Mouse (Mus musculus) kidney, adult 2 months (tissue): ENCODE results near the gene Paqr5. TPM values are rescaled to one million over a fixed set of nuclear protein-coding genes. Genes with fewer than 3 reads are reported as not detected.

ENCODE experiments used
- DNase-seq: peaks from one replicate; pipeline ENCODE4 v3.0.0; 2021
- H3K27ac ChIP-seq: fragments of 200-500 bp; 2 replicates; pipeline ENCODE4 v1.5.1; 2012; ENCODE audit warnings: low read depth, low read length, control low read depth, inconsistent platforms; ENCODE audit not compliant: insufficient read depth
- H3K27me3 ChIP-seq: fragments of 200-500 bp; replicated peaks from 2 replicates; pipeline ENCODE4 v1.6.1; 2012; ENCODE audit warnings: mild to moderate bottlenecking, moderate library complexity, low read length, inconsistent platforms; ENCODE audit not compliant: control insufficient read depth, insufficient read depth
- H3K36me3 ChIP-seq: fragments of 200-500 bp; 2 replicates; pipeline ENCODE4 v1.6.1; 2012; ENCODE audit warnings: mild to moderate bottlenecking, moderate library complexity, low read length, inconsistent platforms; ENCODE audit not compliant: control insufficient read depth, insufficient read depth
- H3K4me1 ChIP-seq: fragments of 200-500 bp; 2 replicates; pipeline ENCODE4 v1.6.1; 2011; ENCODE audit warnings: low read length; ENCODE audit not compliant: control insufficient read depth, insufficient read depth
- H3K4me3 ChIP-seq: fragments of 200-500 bp; 2 replicates; pipeline ENCODE4 v1.5.1; 2011; ENCODE audit warnings: mild to moderate bottlenecking, low read depth, low read length, control low read depth; ENCODE audit not compliant: insufficient read depth
- CTCF ChIP-seq: fragments of 200-500 bp; conservative IDR thresholded peaks from 2 replicates; pipeline ENCODE4 v1.5.1; 2011; ENCODE audit warnings: low read depth, mild to moderate bottlenecking, control low read depth, low read length, moderate library complexity, mixed read lengths; ENCODE audit not compliant: insufficient read depth, insufficient read length
- POLR2A ChIP-seq: fragments of 200-500 bp; IDR thresholded peaks from one replicate; pipeline ENCODE4 v1.6.1; 2011; ENCODE audit warnings: low read depth, low read length, control low read depth
- whole genome bisulfite sequencing: fragments of 180-500 bp; shearing (Covaris S2); methylation state at CpG from one replicate; pipeline ENCODE4 v1.1.7; 2018; 5-methylcytosine and 5-hydroxymethylcytosine counted together
- polyA plus RNA-seq: library from polyadenylated mRNA; depleted of rRNA; stranded (reverse); fragments of >200 nt; gene quantifications from 2 replicates; pipeline ENCODE4 v1.2.3, GENCODE M21; 2012

Paqr5 gene
- polyA plus RNA-seq, 1 experiment = 315 TPM

DNA sequence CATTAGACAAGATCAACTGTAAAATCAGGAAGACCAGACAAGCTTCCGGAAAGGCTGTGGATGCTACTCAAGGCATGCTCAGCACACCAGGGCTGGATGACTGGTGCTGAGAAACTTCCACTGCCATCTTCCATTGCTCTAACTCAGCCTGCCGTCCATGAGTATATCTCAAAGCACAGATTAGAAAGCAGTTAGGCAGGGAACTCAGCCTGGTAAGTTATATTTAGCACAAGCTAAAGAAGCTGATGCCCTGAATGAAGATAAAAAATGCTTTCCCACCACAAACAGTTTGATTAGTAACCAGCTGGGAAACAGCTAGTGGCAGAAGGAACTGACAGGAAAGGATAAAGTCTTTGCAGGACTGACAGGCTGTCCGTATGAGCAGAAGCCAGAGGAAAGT, 85.6 kb downstream of the Paqr5 start:
- no peak for TF ChIP-seq CTCF
- TF ChIP-seq POLR2A = no peak
- no peaks in the 10 kb centered on the region for H3K27me3 ChIP-seq
- no peak overlapping the region for H3K4me3 ChIP-seq
- no peaks in the 10 kb centered on the region for H3K4me1 ChIP-seq
- H3K36me3 ChIP-seq = no peaks in the 10 kb centered on the region
- WGBS = 75% methylated on average over 3 of the region's 3 CpGs
- DNase-seq = no peak
- no peak overlapping the region for H3K27ac ChIP-seq

DNA sequence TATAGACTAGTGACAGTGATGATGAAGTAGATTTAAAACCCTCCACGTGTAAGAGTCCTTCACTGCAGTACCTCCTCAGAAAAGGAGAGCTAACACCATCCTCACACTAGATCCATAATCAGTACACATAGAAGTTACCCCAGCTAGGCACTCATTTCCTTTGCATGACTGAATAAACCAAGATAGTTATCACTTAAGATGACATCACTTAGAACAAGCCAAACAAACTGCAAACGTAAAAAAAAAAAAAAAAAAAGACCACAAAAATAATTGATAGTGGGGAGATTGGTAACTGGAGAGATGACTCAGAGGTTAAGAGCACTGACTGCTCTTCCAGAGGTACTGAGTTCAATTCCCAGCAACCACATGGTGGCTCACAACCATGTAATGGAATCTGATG, 93.3 kb downstream of the Paqr5 start:
- no peaks in the 10 kb centered on the region for H3K27me3 ChIP-seq
- DNase-seq = no peak
- H3K4me1 ChIP-seq = no peaks in the 10 kb centered on the region
- H3K27ac ChIP-seq = no peak overlapping the region
- no peaks in the 10 kb centered on the region for H3K36me3 ChIP-seq
- H3K4me3 ChIP-seq = no peak overlapping the region
- TF ChIP-seq CTCF = no peak
- no peak for TF ChIP-seq POLR2A
- WGBS = 76% methylated on average over 2 of the region's 2 CpGs

DNA sequence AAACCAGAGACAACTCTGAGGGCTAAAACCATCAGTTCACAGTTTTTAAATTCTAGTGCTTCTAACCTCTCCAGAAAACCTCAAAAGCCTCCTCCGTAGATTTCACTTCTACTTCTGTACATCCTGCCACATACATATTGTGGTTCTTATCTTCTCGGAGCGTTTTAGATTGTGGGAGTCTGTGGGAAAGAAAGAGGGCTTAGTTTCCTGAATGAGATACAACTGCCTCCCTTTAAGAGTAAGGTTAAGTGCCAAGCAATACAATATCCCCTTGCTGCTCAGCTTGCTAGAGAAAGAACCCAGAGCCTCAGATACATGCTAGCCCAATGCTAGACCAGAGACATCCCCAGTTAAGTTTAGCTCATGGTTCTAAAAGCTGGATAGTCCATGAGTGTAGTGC, 94.6 kb downstream of the Paqr5 start:
- Histone ChIP-seq H3K27ac (no peak overlapping the region), H3K27me3 (no peaks in the 10 kb centered on the region), H3K4me1 (no peaks in the 10 kb centered on the region), H3K4me3 (no peak overlapping the region), H3K36me3 (no peaks in the 10 kb centered on the region)
- TF ChIP-seq POLR2A = no peak
- TF ChIP-seq CTCF = no peak
- WGBS = 96% methylated on average over 3 of the region's 3 CpGs
- DNase-seq = no peak

DNA sequence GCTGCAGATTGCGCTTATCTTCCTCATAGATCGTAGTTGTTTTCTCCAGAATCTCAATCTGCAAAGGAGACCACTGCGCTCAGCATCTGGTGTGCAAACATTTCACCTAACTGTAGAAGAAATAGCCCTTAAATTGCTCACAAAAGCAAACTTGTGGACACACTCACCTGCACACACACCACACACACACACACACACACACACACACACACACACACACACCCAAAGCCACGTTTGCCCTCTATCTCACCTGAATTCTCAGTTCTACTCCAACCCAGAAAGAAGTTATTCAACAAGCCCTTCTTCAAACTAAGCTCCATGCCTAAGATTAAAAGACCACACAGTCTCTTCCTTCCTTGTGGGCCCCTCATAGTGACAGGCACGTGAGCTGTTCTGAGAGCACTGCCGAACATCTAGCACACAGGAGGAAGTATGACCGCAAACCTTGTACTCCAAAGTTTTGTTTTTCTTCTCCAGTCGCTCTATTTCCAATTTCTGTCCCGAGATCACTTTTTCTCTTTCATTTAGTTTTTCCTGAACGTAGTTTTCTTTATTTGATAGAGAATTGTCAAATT, 101.5 kb downstream of the Paqr5 start:
- H3K4me3 ChIP-seq = no peak overlapping the region
- H3K27me3 ChIP-seq = no peaks in the 10 kb centered on the region
- TF ChIP-seq CTCF (no peak), POLR2A (no peak)
- WGBS = 92% methylated on average over 10 of the region's 10 CpGs
- H3K36me3 ChIP-seq = no peaks in the 10 kb centered on the region
- no peak overlapping the region for H3K27ac ChIP-seq
- H3K4me1 ChIP-seq = no peaks in the 10 kb centered on the region
- DNase-seq = no peak

DNA sequence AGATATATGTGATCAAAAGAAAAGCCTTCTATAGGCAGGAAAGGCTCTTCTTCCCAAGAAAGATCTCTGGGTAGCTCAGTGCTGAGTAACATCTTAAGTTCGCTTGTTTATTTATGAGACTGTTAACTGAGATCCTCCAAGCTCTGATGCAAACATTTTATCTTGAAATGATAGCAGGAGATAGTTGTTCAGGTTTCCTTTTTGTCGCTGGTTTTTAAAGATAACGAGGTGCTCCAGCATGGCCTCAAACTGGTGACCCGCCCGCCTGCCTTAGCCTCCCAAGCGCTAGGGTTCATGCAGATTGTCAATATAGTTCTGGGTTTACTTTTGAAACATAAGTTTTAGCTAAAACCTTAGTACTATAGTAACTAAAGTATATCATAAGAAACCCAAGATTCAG, 106.3 kb downstream of the Paqr5 start:
- no peaks in the 10 kb centered on the region for H3K4me1 ChIP-seq
- WGBS = 93% methylated on average over 6 of the region's 6 CpGs
- H3K36me3 ChIP-seq = no peaks in the 10 kb centered on the region
- no peak overlapping the region for H3K27ac ChIP-seq
- H3K4me3 ChIP-seq = no peak overlapping the region
- DNase-seq = no peak
- no peak for TF ChIP-seq POLR2A
- TF ChIP-seq CTCF = no peak
- H3K27me3 ChIP-seq = no peaks in the 10 kb centered on the region

DNA sequence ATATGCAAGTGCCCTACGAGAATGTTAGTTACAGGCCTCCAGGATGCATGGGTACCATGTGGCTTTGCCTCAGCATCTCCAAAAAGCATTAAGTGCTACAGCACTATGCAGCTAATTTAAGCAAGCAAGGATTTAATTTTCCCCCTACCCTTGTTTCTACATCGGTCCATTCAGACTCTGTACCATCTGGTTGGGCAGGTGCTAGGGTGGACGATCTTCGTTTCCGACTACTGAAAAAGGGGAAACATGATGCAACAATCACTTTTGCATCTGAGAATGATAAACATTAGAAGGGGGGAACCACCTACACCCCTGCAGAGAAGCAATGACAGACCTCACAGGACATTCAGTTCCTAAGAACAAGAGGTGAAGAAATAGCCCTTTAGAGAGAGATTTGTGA, 107.2 kb downstream of the Paqr5 start:
- TF ChIP-seq POLR2A (no peak), CTCF (no peak)
- DNase-seq = no peak
- no peaks in the 10 kb centered on the region for H3K36me3 ChIP-seq
- no peaks in the 10 kb centered on the region for H3K27me3 ChIP-seq
- no peak overlapping the region for H3K4me3 ChIP-seq
- WGBS = 96% methylated on average over 5 of the region's 5 CpGs
- H3K4me1 ChIP-seq = no peaks in the 10 kb centered on the region
- no peak overlapping the region for H3K27ac ChIP-seq

DNA sequence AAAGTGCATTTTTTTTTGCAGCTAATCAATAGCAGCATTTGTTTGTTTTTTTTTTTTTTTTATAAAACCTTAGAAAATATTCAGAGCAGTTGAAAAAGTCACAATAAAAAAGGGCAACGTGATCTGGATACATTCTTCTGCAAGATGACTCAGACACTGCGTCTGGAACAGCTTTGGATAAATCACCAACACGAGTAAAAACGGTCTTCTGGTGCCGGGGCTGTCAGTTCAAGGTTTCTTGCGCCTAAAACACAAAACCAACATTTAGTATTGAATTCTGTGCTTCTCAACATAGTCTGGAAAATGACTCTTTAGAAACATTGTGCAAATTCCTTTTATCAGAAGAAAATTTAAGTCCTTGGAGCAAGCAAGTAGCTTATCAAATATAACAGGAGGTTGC, 109.2 kb downstream of the Paqr5 start:
- H3K4me3 ChIP-seq = no peak overlapping the region
- no peak overlapping the region for H3K27ac ChIP-seq
- peaks cover 1% of the 10 kb centered on the region; the same call in 1 of the 2 replicates for H3K36me3 ChIP-seq
- no peak for DNase-seq
- 87% methylated on average over 6 of the region's 6 CpGs for WGBS
- no peak for TF ChIP-seq POLR2A
- TF ChIP-seq CTCF = no peak
- no peaks in the 10 kb centered on the region for H3K27me3 ChIP-seq
- H3K4me1 ChIP-seq = peaks cover 4% of the 10 kb centered on the region; the same call in 1 of the 2 replicates
